Mouse (Mus musculus) bone marrow macrophage, adult 2 months (primary cell): ENCODE results near the gene Atp5d.

Experiments used
- CTCF ChIP-seq: IDR thresholded peaks from 2 replicates; pipeline ENCODE4 v1.5.1; 2012; ENCODE audit warnings: low read depth, mild to moderate bottlenecking, low read length, moderate library complexity
- POLR2A ChIP-seq: IDR thresholded peaks from 2 replicates; pipeline ENCODE4 v1.6.1; 2012; ENCODE audit warnings: mild to moderate bottlenecking, low read depth, low read length, borderline replicate concordance

GRCm38 (mm10) chr10:80159561-80160454 lies 21.4 kb downstream of the Atp5d start:
- TF ChIP-seq CTCF (no peak), POLR2A (no peak)
